Mouse (Mus musculus) embryonic facial prominence, embryonic 11.5 days (tissue): ENCODE measurements at regions not wholly inside any gene's neighbourhood (a gene's known extent, or its start where the extent isn't known, plus 50 kb on each side); places are given as distances from the start of the nearest gene placed in this dataset.
A peak's percentile ranks its signal among the peaks of the same experiment; 100 is the strongest.

Experiments used
- ATAC-seq: fragments of 200-750 bp; cut with Nextera tagmentation; replicated peaks from 2 replicates; pipeline ENCODE4 v1.8.0; 2017; ENCODE audit warnings: low read depth; ENCODE audit not compliant: insufficient number of reproducible peaks, low FRiP score, low TSS enrichment
- DNase-seq: peaks from one replicate; pipeline ENCODE4 v3.0.0-alpha.2; 2015; ENCODE audit warnings: low spot score
- H3K27ac ChIP-seq: fragments of 300-500 bp; sonication (generic); replicated peaks from 2 replicates; pipeline ENCODE4 v1.5.1; 2014; ENCODE audit warnings: mild to moderate bottlenecking, low read depth, low read length, control low read depth
- H3K27me3 ChIP-seq: fragments of 300-500 bp; sonication (generic); 2 replicates; pipeline ENCODE4 v1.6.1; 2014; ENCODE audit warnings: mild to moderate bottlenecking, low read length, moderate library complexity, mixed read lengths; ENCODE audit not compliant: control insufficient read depth, insufficient read depth
- H3K36me3 ChIP-seq: fragments of 300-500 bp; sonication (generic); replicated peaks from 2 replicates; pipeline ENCODE4 v1.6.1; 2014; ENCODE audit warnings: low read depth, mild to moderate bottlenecking, low read length, moderate library complexity, mixed read lengths; ENCODE audit not compliant: control insufficient read depth, insufficient read depth
- H3K4me1 ChIP-seq: fragments of 300-500 bp; sonication (generic); 2 replicates; pipeline ENCODE4 v1.6.1; 2014; ENCODE audit warnings: low read length, mixed read lengths; ENCODE audit not compliant: control insufficient read depth, insufficient read depth
- H3K4me2 ChIP-seq: fragments of 300-500 bp; sonication (generic); 2 replicates; pipeline ENCODE4 v1.6.1; 2014; ENCODE audit warnings: low read depth, mild to moderate bottlenecking, control low read depth, low read length, moderate library complexity
- H3K4me3 ChIP-seq: fragments of 300-500 bp; sonication (generic); 2 replicates; pipeline ENCODE4 v1.5.1; 2014; ENCODE audit warnings: low read depth, low read length, control low read depth
- H3K9ac ChIP-seq: fragments of 300-500 bp; sonication (generic); replicated peaks from 2 replicates; pipeline ENCODE4 v1.6.1; 2014; ENCODE audit warnings: mild to moderate bottlenecking, control low read depth, low read length
- H3K9me3 ChIP-seq: fragments of 300-500 bp; sonication (generic); replicated peaks from 2 replicates; pipeline ENCODE4 v1.6.1; 2016; ENCODE audit warnings: mild to moderate bottlenecking, low read length, inconsistent platforms, mixed read lengths; ENCODE audit not compliant: control insufficient read depth
- WGBS: fragments of 180-500 bp; shearing (Covaris S2); extraction: QIAGEN DNeasy Blood & Tissue Kit; methylation state at CpG from one replicate; pipeline ENCODE4 v1.1.7; 2014; 5-methylcytosine and 5-hydroxymethylcytosine counted together

DNA sequence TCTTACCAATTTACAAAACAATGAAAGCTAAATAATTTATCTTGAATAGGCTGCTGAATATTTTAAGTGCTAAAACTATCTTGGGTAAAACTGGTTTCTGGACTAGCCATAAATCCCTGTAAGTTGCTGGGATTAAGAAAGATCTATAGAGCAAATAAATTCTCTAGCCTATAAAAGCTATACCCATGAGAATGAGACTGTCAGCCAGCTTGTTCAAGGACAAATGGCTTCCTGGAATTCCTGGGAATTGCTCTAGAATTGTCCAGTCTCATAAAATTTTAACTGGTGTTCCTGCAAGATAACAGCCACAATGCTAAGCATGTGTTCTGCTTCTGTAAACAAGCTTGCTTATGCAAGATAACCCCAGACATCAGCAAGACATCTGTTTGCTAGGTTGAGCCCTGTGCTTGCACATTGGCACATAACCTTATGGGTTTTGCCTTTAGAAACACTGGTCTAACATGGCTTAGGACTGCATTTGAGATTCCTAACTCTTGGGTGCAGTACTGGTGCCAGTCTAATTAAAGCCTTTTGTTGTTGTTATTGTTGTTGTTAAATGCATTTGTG lies 180.2 kb upstream of the Syt10 start:
- DNase-seq, result no peak
- H3K9ac ChIP-seq, result no peak overlapping the region
- no peak for ATAC-seq
- no peaks in the 10 kb centered on the region for H3K36me3 ChIP-seq
- no peaks in the 10 kb centered on the region for H3K4me1 ChIP-seq
- no peak overlapping the region for H3K4me3 ChIP-seq
- H3K27ac ChIP-seq, result no peak overlapping the region
- no peak overlapping the region for H3K4me2 ChIP-seq
- no peaks in the 10 kb centered on the region for H3K9me3 ChIP-seq
- H3K27me3 ChIP-seq, result no peaks in the 10 kb centered on the region

DNA sequence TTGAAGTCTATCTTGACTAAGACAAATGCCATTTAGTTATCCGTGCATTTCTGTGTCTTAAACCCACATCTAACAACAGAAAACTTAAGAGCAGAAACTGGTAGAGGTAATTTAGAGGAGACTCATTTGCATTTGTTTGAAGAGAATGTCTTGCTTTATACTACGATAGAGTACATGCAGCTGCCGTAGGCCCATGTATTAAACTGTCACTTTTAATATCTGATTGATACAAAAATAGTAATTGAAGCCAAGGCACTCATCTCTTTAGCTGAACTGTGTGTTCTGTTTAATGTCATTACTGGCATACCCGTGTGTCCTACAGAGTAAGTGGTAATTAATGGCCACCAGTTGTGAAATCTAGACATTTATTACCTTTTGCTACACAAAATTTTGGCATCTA lies 181.5 kb upstream of the Syt10 start:
- Histone ChIP-seq H3K27me3 (no peaks in the 10 kb centered on the region), H3K9me3 (no peaks in the 10 kb centered on the region), H3K4me3 (no peak overlapping the region), H3K4me2 (no peak overlapping the region), H3K9ac (no peak overlapping the region), H3K4me1 (no peaks in the 10 kb centered on the region), H3K36me3 (no peaks in the 10 kb centered on the region), H3K27ac (no peak overlapping the region)
- ATAC-seq, result no peak
- no peak for DNase-seq
- WGBS, result 65% methylated on average over 4 of the region's 4 CpGs

DNA sequence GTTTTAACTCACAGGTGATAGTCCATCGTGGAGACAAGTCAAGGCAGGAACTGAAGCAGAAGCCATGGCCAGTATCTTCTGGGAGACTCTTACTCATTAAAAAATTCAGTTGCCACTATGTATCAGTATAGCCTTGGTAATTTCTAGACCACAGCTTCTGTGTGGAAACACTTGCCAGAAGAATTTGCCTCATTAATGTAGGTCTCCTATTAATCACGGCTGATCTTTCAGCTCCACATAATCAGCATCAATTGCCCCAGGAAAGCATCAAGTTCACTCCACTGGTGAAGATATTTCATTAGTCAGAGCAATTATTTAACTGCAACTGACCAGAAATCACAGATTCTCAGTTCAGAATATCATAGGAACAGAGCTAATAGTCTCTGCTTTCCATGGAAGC lies 189.8 kb upstream of the Alg10b start:
- no peak overlapping the region for H3K9ac ChIP-seq
- H3K4me2 ChIP-seq, result no peak overlapping the region
- no peak for DNase-seq
- no peaks in the 10 kb centered on the region for H3K4me1 ChIP-seq
- H3K27ac ChIP-seq, result no peak overlapping the region
- H3K36me3 ChIP-seq, result no peaks in the 10 kb centered on the region
- no peak for ATAC-seq
- no peak overlapping the region for H3K4me3 ChIP-seq
- H3K9me3 ChIP-seq, result no peaks in the 10 kb centered on the region
- H3K27me3 ChIP-seq, result no peaks in the 10 kb centered on the region
- WGBS, result 85% methylated on average over 2 of the region's 2 CpGs

GRCm38 (mm10) chr15:90045683-90046082 lies 178.4 kb upstream of the Alg10b start:
- H3K4me1 ChIP-seq, result no peaks in the 10 kb centered on the region
- no peaks in the 10 kb centered on the region for H3K27me3 ChIP-seq
- no peaks in the 10 kb centered on the region for H3K36me3 ChIP-seq
- H3K9me3 ChIP-seq, result no peaks in the 10 kb centered on the region
- ATAC-seq (no peak), DNase-seq (no peak)
- H3K4me2 ChIP-seq, result no peak overlapping the region
- 77% methylated on average over 5 of the region's 5 CpGs for WGBS
- H3K9ac ChIP-seq, result no peak overlapping the region
- no peak overlapping the region for H3K4me3 ChIP-seq
- no peak overlapping the region for H3K27ac ChIP-seq

DNA sequence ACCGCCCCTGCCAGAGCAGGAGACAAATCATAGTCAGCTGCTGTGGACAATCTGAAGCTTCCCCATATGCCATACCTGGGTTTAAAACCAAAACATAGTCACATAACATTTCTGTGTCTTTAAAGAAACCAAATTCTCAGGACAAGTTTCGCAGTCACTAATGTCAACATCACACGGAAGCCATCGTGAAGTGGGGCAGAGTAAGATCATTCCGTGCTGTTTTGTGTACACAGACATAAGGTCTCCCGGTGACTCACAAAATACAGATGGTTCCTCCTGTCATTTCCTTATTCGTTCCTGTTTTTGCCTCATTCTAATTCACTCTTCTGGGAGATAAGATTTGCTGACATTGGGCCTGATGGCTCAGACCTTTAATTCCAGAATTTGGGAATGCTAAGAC lies 162.1 kb upstream of the Alg10b start:
- Histone ChIP-seq H3K9ac (no peak overlapping the region), H3K4me1 (no peaks in the 10 kb centered on the region), H3K36me3 (no peaks in the 10 kb centered on the region), H3K4me3 (no peak overlapping the region), H3K27ac (no peak overlapping the region), H3K4me2 (no peak overlapping the region), H3K9me3 (no peaks in the 10 kb centered on the region), H3K27me3 (no peaks in the 10 kb centered on the region)
- ATAC-seq (no peak), DNase-seq (no peak)
- 81% methylated on average over 7 of the region's 7 CpGs for WGBS

DNA sequence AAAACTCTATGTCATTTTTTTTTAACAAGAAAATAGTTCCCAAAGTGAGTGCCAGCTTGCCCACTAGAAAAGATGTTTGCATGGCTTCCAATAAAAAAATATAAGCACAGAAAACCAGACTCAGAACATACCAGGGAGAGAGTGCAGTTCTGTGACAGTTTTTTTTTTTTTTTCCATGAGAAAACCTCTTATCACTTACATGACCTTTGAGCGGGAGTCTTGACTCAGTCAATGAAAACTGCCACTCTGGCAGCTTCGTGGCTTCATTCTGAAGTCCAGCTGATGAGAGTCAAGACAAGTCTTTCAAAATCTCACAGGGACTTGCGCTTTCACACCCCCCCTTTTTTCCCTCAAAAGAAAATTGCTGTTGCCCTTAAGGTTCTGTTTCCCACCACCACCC lies 158.3 kb upstream of the Alg10b start:
- no peaks in the 10 kb centered on the region for H3K36me3 ChIP-seq
- no peak overlapping the region for H3K9ac ChIP-seq
- H3K9me3 ChIP-seq, result no peaks in the 10 kb centered on the region
- no peak for DNase-seq
- WGBS, result 75% methylated on average over 3 of the region's 3 CpGs
- no peak for ATAC-seq
- no peak overlapping the region for H3K4me2 ChIP-seq
- no peaks in the 10 kb centered on the region for H3K4me1 ChIP-seq
- H3K4me3 ChIP-seq, result no peak overlapping the region
- no peak overlapping the region for H3K27ac ChIP-seq
- no peaks in the 10 kb centered on the region for H3K27me3 ChIP-seq

GRCm38 (mm10) chr15:90072078-90072477 lies 152.0 kb upstream of the Alg10b start:
- H3K9ac ChIP-seq, result no peak overlapping the region
- no peak overlapping the region for H3K4me3 ChIP-seq
- no peak for DNase-seq
- ATAC-seq, result no peak
- no peaks in the 10 kb centered on the region for H3K9me3 ChIP-seq
- H3K27ac ChIP-seq, result no peak overlapping the region
- WGBS, result 76% methylated on average over 6 of the region's 6 CpGs
- no peak overlapping the region for H3K4me2 ChIP-seq
- no peaks in the 10 kb centered on the region for H3K27me3 ChIP-seq
- no peaks in the 10 kb centered on the region for H3K4me1 ChIP-seq
- no peaks in the 10 kb centered on the region for H3K36me3 ChIP-seq

DNA sequence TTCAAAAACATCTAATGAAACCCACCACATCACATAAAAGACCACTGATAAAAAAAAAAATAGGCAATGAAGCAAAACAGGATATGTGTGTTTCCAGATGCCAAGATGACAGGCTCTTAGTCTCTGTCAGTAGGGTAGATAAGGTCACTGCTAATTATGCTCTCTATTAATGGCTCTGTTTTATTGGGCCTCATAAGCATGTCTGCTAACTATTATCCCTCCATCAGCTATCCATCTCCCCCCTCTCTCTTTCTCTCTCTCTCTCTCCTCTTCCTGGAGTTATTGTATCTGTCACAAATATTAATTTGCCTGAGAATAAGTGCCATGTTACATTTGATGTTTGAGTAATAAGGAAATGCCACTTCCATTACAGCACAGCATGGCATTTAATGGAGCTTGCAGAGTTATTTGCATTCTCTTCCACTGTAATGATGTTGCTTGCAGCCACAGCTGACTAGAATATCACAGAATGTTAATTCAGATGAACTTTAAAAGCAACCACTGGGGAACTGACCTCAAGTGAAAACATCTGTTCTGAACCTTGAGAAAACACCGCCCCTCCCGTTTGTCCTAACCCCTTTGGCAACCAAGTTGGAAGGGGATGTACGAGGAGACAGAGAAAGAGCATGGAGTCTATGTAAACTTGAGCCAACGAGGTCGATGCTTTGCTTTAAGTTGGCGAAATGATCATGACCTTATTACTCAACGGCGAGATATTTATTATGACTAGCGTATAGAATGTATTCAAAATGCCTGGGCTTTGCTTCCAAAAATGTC lies 141.7 kb upstream of the Alg10b start:
- WGBS, result 43% methylated on average over 9 of the region's 9 CpGs
- Histone ChIP-seq H3K27me3 (no peaks in the 10 kb centered on the region), H3K4me1 (no peaks in the 10 kb centered on the region), H3K36me3 (no peaks in the 10 kb centered on the region), H3K9ac (no peak overlapping the region), H3K27ac (no peak overlapping the region), H3K4me3 (no peak overlapping the region), H3K4me2 (no peak overlapping the region), H3K9me3 (no peaks in the 10 kb centered on the region)
- ATAC-seq (no peak), DNase-seq (peak; percentile 55)
